Mouse (Mus musculus) spleen, adult 2 months (tissue): ENCODE measurements around the gene Aste1.

Experiments used
- CTCF ChIP-seq: fragments of 200-500 bp; IDR thresholded peaks from 2 replicates; pipeline ENCODE4 v1.5.1; 2011; ENCODE audit warnings: mild to moderate bottlenecking, inconsistent platforms; ENCODE audit not compliant: insufficient read depth, insufficient read length, insufficient replicate concordance; ENCODE audit errors: extremely low read depth
- POLR2A ChIP-seq: fragments of 200-500 bp; IDR thresholded peaks from 2 replicates; pipeline ENCODE4 v1.6.1; 2011; ENCODE audit warnings: low read depth, low read length, inconsistent platforms

DNA sequence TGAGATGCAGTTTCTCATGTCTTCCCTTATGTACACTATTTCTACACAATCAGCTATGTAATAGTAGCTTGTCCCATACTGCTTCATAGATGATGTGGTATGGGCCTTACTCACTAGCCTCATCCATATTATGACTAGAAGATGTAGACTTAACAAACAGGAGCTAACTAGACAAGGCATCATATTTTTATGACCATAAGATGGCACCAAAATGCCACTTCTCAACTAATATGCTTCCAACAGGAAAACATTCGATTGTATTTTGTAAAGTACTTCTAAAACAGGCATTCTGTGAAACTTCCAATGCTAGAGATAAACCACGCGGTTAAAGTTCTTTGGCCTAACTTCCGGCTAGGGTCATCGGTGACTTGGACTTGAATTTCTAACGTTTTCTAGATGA lies 13.4 kb downstream of the Aste1 start:
- TF ChIP-seq CTCF, result no peak
- no peak for TF ChIP-seq POLR2A
